In the genomic region with DNA sequence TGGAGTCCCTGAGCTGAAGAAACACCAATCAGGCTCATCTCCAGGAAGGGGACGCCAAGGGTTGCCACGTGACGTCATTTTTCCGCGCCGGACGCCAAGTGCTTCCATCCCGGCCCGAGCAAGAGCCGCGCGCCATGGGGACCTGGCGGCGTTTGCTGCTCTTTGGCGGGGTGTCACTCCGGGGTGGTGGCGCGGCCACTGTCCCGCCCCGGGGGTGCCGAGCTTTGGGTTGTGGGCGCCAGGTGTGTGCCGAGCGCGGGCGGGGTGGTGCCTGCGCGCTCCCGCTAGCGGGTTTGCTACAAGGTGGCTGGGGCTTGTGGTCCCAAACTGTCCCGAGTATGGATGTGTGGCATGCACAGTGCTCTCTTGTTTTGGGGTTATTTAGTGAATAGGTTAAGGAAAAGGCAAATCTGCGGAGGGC, we compare ENCODE assay signal across 8 mouse cellular contexts. TPM values are rescaled to one million over a fixed set of nuclear protein-coding genes. Genes with fewer than 3 reads are reported as not detected.
A peak's percentile ranks its signal among the peaks of the same experiment; 100 is the strongest.
DNase-seq lines count a peak whose midpoint lies in the region; ATAC-seq lines count a peak whose summit lies in the region.

A gene (plus strand): TSS at position 88 of the 421 bp plus-strand sequence.

- peak; percentile 98 for ATAC-seq in hindbrain, embryonic 14.5 days (ENCODE audit: low FRiP score)

- H3K4me1 ChIP-seq in hindbrain, embryonic 14.5 days (replicated peaks; ENCODE audit: control insufficient read depth, insufficient read depth, low read length): no peaks in the 10 kb centered on the region

- H3K4me3 ChIP-seq in hindbrain, embryonic 14.5 days (replicated peaks; ENCODE audit: low read length): peak within 1 kb of the TSS; percentile 84

- peak; percentile 95 for DNase-seq in R1 (ENCODE audit: low read depth, low spot score)
- peak; percentile 98 to 99 for DNase-seq in cerebellum, postnatal 25 days
- DNase-seq in frontal cortex, postnatal 25 days (ENCODE audit: low spot score in 2 of 2): peak; percentile 91 to 96
- peak; percentile 99 for DNase-seq in hindbrain, embryonic 14.5 days (ENCODE audit: low spot score)
- DNase-seq in layer of hippocampus, postnatal 36 days: peak; percentile 92 to 93
- peak; percentile 96 for DNase-seq in lung, postnatal 36 days
- peak; percentile 97 for DNase-seq in retina, postnatal 1 day
- DNase-seq in urinary bladder, adult 18-20 months (ENCODE audit: low spot score in 2 of 2): peak; percentile 85 to 94

- H3K9me3 ChIP-seq in hindbrain, embryonic 14.5 days (ENCODE audit: control insufficient read depth, low read length): no peaks in the 10 kb centered on the region

- H3K9ac ChIP-seq in hindbrain, embryonic 14.5 days: peak within 1 kb of the TSS; percentile 90

- H3K36me3 ChIP-seq in hindbrain, embryonic 14.5 days (replicated peaks; ENCODE audit: control insufficient read depth, insufficient read depth): no peaks in the 10 kb centered on the region

- H3K27me3 ChIP-seq in hindbrain, embryonic 14.5 days (ENCODE audit: control insufficient read depth, insufficient read depth, low read length): no peaks in the 10 kb centered on the region

- under 1% methylated on average over 32 of the region's 32 CpGs for WGBS in hindbrain, embryonic 14.5 days

- peak within 1 kb of the TSS; percentile 68 for H3K27ac ChIP-seq in hindbrain, embryonic 14.5 days

- peak within 1 kb of the TSS; percentile 54 for H3K4me2 ChIP-seq in hindbrain, embryonic 14.5 days (replicated peaks)

RNA-seq across cellular contexts. Expression of the gene that starts here (rescaled TPM):
- 6.1 and 6.3 TPM in 2 replicates for polyA plus RNA-seq in hindbrain, embryonic 14.5 days (2014; fragmentation: Nextera tagmentation; extraction: Ambion mirVana)
- total RNA-seq in layer of hippocampus, postnatal 36 days (2021): 1 to 10 TPM; 5.5 to 6.1 TPM

Comparison
In these comparisons a context has a peak if more than half of its experiments do, and no peak if none do; other contexts are left out.
1. Peak in every context shown above with its lines: DNase-seq, ATAC-seq, H3K4me3 ChIP-seq and H3K27ac ChIP-seq.